Mouse (Mus musculus) kidney, embryonic 14.5 days (tissue): ENCODE results near the gene Cdk5. TPM values are rescaled to one million over a fixed set of nuclear protein-coding genes. Genes with fewer than 3 reads are reported as not detected.

ENCODE experiments used
- ATAC-seq: fragments of 200-750 bp; cut with Nextera tagmentation; 2 replicates; pipeline ENCODE4 v1.8.0; 2017; ENCODE audit warnings: moderate number of reproducible peaks, mild to moderate bottlenecking, moderate TSS enrichment, moderate library complexity; ENCODE audit not compliant: low FRiP score, low TSS enrichment
- H3K27ac ChIP-seq: fragments of 300-500 bp; sonication (generic); 2 replicates; pipeline ENCODE4 v1.5.1; 2014; ENCODE audit warnings: low read depth, mild to moderate bottlenecking, low read length, moderate library complexity, mixed read lengths
- H3K27me3 ChIP-seq: fragments of 300-500 bp; sonication (generic); 2 replicates; pipeline ENCODE4 v1.6.1; 2014; ENCODE audit warnings: mild to moderate bottlenecking, low read length; ENCODE audit not compliant: control insufficient read depth, insufficient read depth
- H3K36me3 ChIP-seq: fragments of 300-500 bp; sonication (generic); 2 replicates; pipeline ENCODE4 v1.6.1; 2014; ENCODE audit warnings: low read length, mixed read lengths; ENCODE audit not compliant: control insufficient read depth, insufficient read depth
- H3K4me1 ChIP-seq: fragments of 300-500 bp; sonication (generic); 2 replicates; pipeline ENCODE4 v1.6.1; 2014; ENCODE audit warnings: low read length, mixed read lengths; ENCODE audit not compliant: control insufficient read depth, insufficient read depth
- H3K4me2 ChIP-seq: fragments of 300-500 bp; sonication (generic); replicated peaks from 2 replicates; pipeline ENCODE4 v1.6.1; 2014; ENCODE audit warnings: low read depth, mild to moderate bottlenecking, low read length
- H3K4me3 ChIP-seq: fragments of 300-500 bp; sonication (generic); 2 replicates; pipeline ENCODE4 v1.5.1; 2014; ENCODE audit warnings: mild to moderate bottlenecking, low read length
- H3K9ac ChIP-seq: fragments of 300-500 bp; sonication (generic); 2 replicates; pipeline ENCODE4 v1.6.1; 2014; ENCODE audit warnings: low read depth, mild to moderate bottlenecking, low read length, moderate library complexity
- H3K9me3 ChIP-seq: fragments of 300-500 bp; sonication (generic); 2 replicates; pipeline ENCODE4 v1.6.1; 2016; ENCODE audit warnings: low read length; ENCODE audit not compliant: control insufficient read depth
- WGBS: fragments of 180-500 bp; shearing (Covaris S2); extraction: QIAGEN DNeasy Blood & Tissue Kit; methylation state at CpG from one replicate; pipeline ENCODE4 v1.1.7; 2014; 5-methylcytosine and 5-hydroxymethylcytosine counted together
- polyA plus RNA-seq: library from polyadenylated mRNA; unstranded; fragments of >200 nt; fragmentation: Nextera tagmentation; extraction: Ambion mirVana; gene quantifications from 2 replicates; pipeline ENCODE4 v1.2.1, GENCODE M21; 2014

Gene Cdk5
- polyA plus RNA-seq, 1 experiment from 2014 or later: 45.5 TPM

DNA sequence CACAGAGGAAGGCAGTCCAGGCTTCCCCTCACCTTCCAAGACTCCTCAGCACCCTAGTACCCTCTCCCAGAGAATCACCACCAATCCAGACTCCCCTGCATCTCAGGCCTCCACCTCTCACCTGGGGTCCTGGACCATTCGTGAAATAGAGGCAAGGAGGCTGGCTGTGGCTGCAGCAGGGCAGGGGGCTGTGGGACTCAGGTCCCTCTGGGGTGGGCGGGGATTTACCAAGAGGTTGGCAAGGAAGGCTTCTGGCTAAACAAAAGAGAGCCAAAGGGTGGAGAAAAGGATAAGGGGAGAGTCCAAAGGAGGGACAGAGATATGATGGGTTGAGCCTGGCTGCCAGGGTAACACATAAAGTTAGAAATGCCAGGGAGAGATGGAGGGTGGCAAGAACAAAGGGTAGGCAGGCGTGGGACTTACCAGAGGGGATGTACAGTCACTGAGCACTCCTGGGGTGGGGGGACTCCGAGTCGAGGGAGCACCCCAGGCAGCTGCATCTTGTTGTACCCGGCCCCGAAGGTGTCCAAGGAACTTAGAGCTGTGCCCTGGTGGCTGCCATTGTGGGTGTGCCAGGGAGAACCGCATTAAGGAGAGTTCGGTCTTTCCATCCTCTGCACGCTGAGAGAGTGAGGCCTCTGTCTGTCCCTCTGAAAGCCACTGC lies 37.3 kb downstream of the Cdk5 start:
- WGBS: 90% methylated on average over 10 of the region's 10 CpGs
- ATAC-seq: no peak

GRCm38 (mm10) chr5:24385374-24385773 lies 38.0 kb downstream of the Cdk5 start:
- Histone ChIP-seq H3K4me1 (peaks cover 21% of the 10 kb centered on the region), H3K27ac (no peak overlapping the region)
- WGBS: 87% methylated on average over 5 of the region's 5 CpGs

More for the DNA sequence above, 37.3 kb downstream of the Cdk5 start:
- no peak overlapping the region for H3K27ac ChIP-seq
- no peaks in the 10 kb centered on the region for H3K9me3 ChIP-seq
- no peak overlapping the region for H3K9ac ChIP-seq
- H3K4me1 ChIP-seq: peaks cover 21% of the 10 kb centered on the region
- H3K36me3 ChIP-seq: no peaks in the 10 kb centered on the region
- no peak overlapping the region for H3K4me3 ChIP-seq
- no peak overlapping the region for H3K4me2 ChIP-seq
- H3K27me3 ChIP-seq: peaks cover 16% of the 10 kb centered on the region

GRCm38 (mm10) chr5:24384407-24384806 lies 38.9 kb downstream of the Cdk5 start:
- 34% methylated on average over 6 of the region's 6 CpGs for WGBS

More at GRCm38 (mm10) chr5:24385374-24385773, 38.0 kb downstream of the Cdk5 start:
- Histone ChIP-seq H3K4me2 (no peak overlapping the region), H3K4me3 (no peak overlapping the region), H3K36me3 (no peaks in the 10 kb centered on the region), H3K27me3 (peaks cover 16% of the 10 kb centered on the region), H3K9ac (no peak overlapping the region), H3K9me3 (no peaks in the 10 kb centered on the region)
- no peak for ATAC-seq

GRCm38 (mm10) chr5:24383026-24383859 lies 40.1 kb downstream of the Cdk5 start:
- ATAC-seq: peak; percentile 85
- peak overlapping the region; percentile 58 for H3K4me2 ChIP-seq
- peak overlapping the region; percentile 43 for H3K4me3 ChIP-seq
- no peak overlapping the region for H3K27ac ChIP-seq
- peak overlapping the region; percentile 18; the same call in 1 of the 2 replicates for H3K9ac ChIP-seq
- under 1% methylated on average over 34 of the region's 34 CpGs for WGBS
- H3K4me1 ChIP-seq: peaks cover 19% of the 10 kb centered on the region
- H3K9me3 ChIP-seq: no peaks in the 10 kb centered on the region
- peaks cover 12% of the 10 kb centered on the region for H3K27me3 ChIP-seq
- no peaks in the 10 kb centered on the region for H3K36me3 ChIP-seq

More at GRCm38 (mm10) chr5:24384407-24384806, 38.9 kb downstream of the Cdk5 start:
- Histone ChIP-seq H3K9ac (no peak overlapping the region), H3K4me2 (no peak overlapping the region), H3K36me3 (no peaks in the 10 kb centered on the region), H3K27me3 (peaks cover 16% of the 10 kb centered on the region), H3K27ac (no peak overlapping the region), H3K9me3 (no peaks in the 10 kb centered on the region), H3K4me3 (no peak overlapping the region), H3K4me1 (peaks cover 21% of the 10 kb centered on the region)
- ATAC-seq: no peak

GRCm38 (mm10) chr5:24381988-24382387 lies 41.3 kb downstream of the Cdk5 start:
- Histone ChIP-seq H3K9ac (no peak overlapping the region), H3K27ac (no peak overlapping the region), H3K4me3 (no peak overlapping the region), H3K9me3 (no peaks in the 10 kb centered on the region), H3K4me1 (peaks cover 10% of the 10 kb centered on the region; the same call in 1 of the 2 replicates), H3K36me3 (no peaks in the 10 kb centered on the region), H3K27me3 (peaks cover 3% of the 10 kb centered on the region; the same call in 1 of the 2 replicates), H3K4me2 (no peak overlapping the region)
- 57% methylated on average over 2 of the region's 2 CpGs for WGBS
- ATAC-seq: no peak

DNA sequence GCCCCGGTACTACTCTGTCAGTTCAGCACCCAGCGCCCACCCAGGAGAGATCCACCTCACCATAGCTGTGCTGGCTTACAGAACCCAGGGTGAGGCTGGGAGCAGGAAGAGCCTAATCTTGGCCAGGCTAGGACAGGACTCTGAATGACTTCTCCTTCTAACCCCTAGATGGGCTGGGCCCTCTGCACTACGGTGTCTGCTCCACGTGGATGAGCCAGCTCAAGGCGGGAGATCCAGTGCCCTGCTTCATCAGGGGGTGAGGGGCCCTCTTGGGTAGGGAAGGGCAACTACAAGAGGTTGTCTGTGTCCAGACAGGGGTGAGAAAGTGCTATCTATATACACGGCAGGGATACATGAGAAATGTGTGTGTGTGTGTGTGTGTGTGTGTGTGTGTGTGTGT lies 41.8 kb downstream of the Cdk5 start:
- H3K9me3 ChIP-seq: no peaks in the 10 kb centered on the region
- 0 out of 2 replicates have a peak, but pooled peaks cover 9% of the 10 kb centered on the region for H3K4me1 ChIP-seq
- H3K9ac ChIP-seq: no peak overlapping the region
- H3K4me3 ChIP-seq: no peak overlapping the region
- H3K4me2 ChIP-seq: no peak overlapping the region
- no peak for ATAC-seq
- H3K27ac ChIP-seq: no peak overlapping the region
- H3K27me3 ChIP-seq: no peaks in the 10 kb centered on the region; the same call in 1 of the 2 replicates
- WGBS: 75% methylated on average over 6 of the region's 6 CpGs
- H3K36me3 ChIP-seq: no peaks in the 10 kb centered on the region

DNA sequence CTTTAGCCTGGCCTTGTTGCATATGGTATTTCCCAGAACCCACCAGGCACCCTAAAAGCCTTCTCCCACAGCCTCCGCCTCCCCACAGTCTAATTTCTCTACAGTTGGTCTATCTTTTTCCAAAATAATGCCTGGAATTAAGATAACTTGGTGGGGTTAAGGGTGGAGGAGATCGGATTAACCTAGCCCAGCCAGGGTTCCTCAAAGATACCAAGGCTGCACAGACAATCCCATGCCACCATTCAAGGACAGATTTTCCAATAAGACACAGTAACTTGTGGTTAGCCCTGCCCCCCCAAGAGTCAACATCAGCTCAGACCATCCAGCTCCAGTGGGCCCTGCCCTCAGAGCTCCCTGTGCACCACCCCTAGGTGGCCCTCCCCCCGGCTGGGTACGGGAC lies 42.8 kb downstream of the Cdk5 start:
- Histone ChIP-seq H3K27me3 (no peaks in the 10 kb centered on the region), H3K36me3 (no peaks in the 10 kb centered on the region), H3K4me3 (no peak overlapping the region), H3K27ac (no peak overlapping the region), H3K9ac (no peak overlapping the region), H3K4me1 (0 out of 2 replicates have a peak, but pooled peaks cover 9% of the 10 kb centered on the region), H3K4me2 (no peak overlapping the region), H3K9me3 (no peaks in the 10 kb centered on the region)
- ATAC-seq: no peak
- 94% methylated on average over 4 of the region's 4 CpGs for WGBS

DNA sequence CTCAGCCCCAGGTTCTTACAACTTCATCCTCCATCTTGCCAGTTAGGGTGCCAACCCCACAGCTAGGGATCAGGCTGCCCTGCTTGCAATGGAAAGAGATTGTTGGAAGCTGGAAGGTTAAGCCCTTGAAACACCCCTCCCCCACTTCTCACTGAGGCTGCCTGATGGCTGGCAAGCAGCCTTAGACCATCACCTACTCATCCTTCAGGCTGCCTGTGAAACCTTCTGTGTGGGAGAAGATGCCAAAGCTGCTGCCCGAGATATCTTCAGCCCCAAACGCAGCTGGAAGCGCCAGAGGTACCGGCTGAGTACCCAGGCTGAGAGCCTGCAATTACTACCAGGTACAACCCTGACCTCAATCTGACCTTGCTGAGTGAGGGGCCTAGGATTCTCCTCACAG lies 43.8 kb downstream of the Cdk5 start:
- no peak overlapping the region; the same call in 1 of the 2 replicates for H3K9ac ChIP-seq
- no peaks in the 10 kb centered on the region for H3K9me3 ChIP-seq
- WGBS: 66% methylated on average over 4 of the region's 4 CpGs
- no peak overlapping the region for H3K27ac ChIP-seq
- ATAC-seq: no peak
- 0 out of 2 replicates have a peak, but pooled peaks cover 9% of the 10 kb centered on the region for H3K4me1 ChIP-seq
- no peaks in the 10 kb centered on the region for H3K27me3 ChIP-seq
- H3K4me2 ChIP-seq: no peak overlapping the region
- no peak overlapping the region for H3K4me3 ChIP-seq
- no peaks in the 10 kb centered on the region for H3K36me3 ChIP-seq

GRCm38 (mm10) chr5:24378700-24379099 lies 44.6 kb downstream of the Cdk5 start:
- Histone ChIP-seq H3K4me2 (no peak overlapping the region), H3K4me1 (0 out of 2 replicates have a peak, but pooled peaks cover 4% of the 10 kb centered on the region), H3K36me3 (no peaks in the 10 kb centered on the region), H3K9ac (no peak overlapping the region), H3K27me3 (no peaks in the 10 kb centered on the region), H3K9me3 (no peaks in the 10 kb centered on the region), H3K27ac (no peak overlapping the region), H3K4me3 (no peak overlapping the region)
- no peak for ATAC-seq
- 75% methylated on average over 2 of the region's 2 CpGs for WGBS
